Mouse (Mus musculus): ENCODE data around the gene Gm17622. TPM values are rescaled to one million over a fixed set of nuclear protein-coding genes. Genes with fewer than 3 reads are reported as not detected.
A peak's percentile ranks its signal among the peaks of the same experiment; 100 is the strongest.

Gene Gm17622
- polyA plus RNA-seq (2014; fragmentation: Nextera tagmentation; extraction: Ambion mirVana) = not detected in 2 replicates

DNA sequence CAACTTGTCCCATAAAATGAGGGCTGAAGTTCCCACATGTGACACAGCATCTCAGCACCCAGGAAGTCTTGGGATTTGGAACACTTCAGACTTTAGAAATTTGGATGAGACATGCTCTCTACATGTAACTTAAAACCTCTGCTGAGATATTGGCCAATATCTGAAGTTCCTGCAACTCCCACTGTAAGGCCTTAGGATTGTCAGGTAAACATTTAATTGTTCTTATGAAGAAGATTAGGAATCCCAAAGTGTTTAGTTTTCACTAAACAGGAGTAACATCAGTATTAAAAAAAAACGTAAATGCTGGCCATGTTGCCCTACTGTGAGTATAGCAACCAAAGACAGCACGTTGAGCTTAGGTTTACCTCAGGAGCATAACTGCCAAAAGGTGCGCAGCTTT, at the start of gene Gm17622:
Gene Gm17622, plus strand, starts transcription at position 301 of the 400 bp plus-strand sequence.
- DNase-seq (no peak), ATAC-seq (ENCODE audit: insufficient read depth) (no peak)
- H3K36me3 ChIP-seq (ENCODE audit: insufficient read depth) = peaks cover 17% of the 10 kb centered on the region
- H3K4me1 ChIP-seq (ENCODE audit: insufficient read depth) = no peaks in the 10 kb centered on the region
- H3K27me3 ChIP-seq (ENCODE audit: insufficient read depth, low read length) = no peaks in the 10 kb centered on the region
- TF ChIP-seq CTCF (IDR thresholded peaks at IDR 0.05; ENCODE audit: low read depth) = no peak
- H3K9me3 ChIP-seq (ENCODE audit: low read depth, low read length) = no peaks in the 10 kb centered on the region
- 90% methylated on average over 3 of the region's 3 CpGs for whole genome bisulfite sequencing
- H3K27ac ChIP-seq (ENCODE audit: low read depth) = no peak within 1 kb of the TSS
- H3K4me3 ChIP-seq (ENCODE audit: low read depth, low read length) = no peak within 1 kb of the TSS
- H3K9ac ChIP-seq = no peak within 1 kb of the TSS
- no peak within 1 kb of the TSS for H3K4me2 ChIP-seq

DNA sequence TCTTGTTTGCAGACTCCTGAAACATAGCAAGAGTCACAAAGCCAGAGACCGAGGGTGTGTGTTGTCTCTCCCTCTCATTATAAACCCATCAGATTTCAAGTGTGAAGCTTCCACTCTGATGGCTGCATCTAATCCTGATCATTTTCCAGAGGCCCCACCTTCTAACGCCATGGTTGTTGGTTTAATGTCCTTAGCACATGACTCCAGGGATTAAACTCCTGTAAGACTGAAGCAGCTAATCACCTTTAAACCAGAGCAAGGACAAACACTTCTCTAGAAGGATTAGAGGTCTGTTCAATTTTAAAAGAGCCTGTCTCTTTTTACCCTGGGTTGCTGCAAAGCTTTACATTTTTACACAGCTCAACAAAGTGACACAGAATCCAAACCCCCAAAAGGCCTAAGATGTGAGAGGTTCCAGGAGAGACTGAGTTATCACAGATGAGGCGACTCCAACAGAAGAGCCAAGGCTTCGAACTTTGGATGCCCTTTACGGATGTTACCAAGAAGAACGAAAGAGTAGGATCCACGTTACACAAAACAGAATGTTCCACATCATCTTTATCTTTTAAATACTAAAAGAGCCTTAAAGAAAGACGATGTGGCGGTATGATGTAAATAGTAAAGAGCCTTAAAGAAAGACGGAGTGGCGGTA, 40.2 kb upstream of the Gm17622 start:
- TF ChIP-seq CTCF (IDR thresholded peaks at IDR 0.05; ENCODE audit: low read depth) = no peak
- 58% methylated on average over 11 of the region's 11 CpGs for WGBS
- no peaks in the 10 kb centered on the region for H3K36me3 ChIP-seq (ENCODE audit: insufficient read depth)
- H3K4me2 ChIP-seq = no peak overlapping the region
- H3K4me1 ChIP-seq (ENCODE audit: insufficient read depth) = no peaks in the 10 kb centered on the region
- DNase-seq (peak; percentile 41), ATAC-seq (ENCODE audit: insufficient read depth) (no peak)
- H3K27me3 ChIP-seq (ENCODE audit: insufficient read depth, low read length) = no peaks in the 10 kb centered on the region
- H3K9ac ChIP-seq = no peak overlapping the region
- H3K9me3 ChIP-seq (ENCODE audit: low read depth, low read length) = no peaks in the 10 kb centered on the region
- no peak overlapping the region for H3K4me3 ChIP-seq (ENCODE audit: low read depth, low read length)
- H3K27ac ChIP-seq (ENCODE audit: low read depth) = peak overlapping the region; percentile 25; the same call in 1 of the 2 replicates

DNA sequence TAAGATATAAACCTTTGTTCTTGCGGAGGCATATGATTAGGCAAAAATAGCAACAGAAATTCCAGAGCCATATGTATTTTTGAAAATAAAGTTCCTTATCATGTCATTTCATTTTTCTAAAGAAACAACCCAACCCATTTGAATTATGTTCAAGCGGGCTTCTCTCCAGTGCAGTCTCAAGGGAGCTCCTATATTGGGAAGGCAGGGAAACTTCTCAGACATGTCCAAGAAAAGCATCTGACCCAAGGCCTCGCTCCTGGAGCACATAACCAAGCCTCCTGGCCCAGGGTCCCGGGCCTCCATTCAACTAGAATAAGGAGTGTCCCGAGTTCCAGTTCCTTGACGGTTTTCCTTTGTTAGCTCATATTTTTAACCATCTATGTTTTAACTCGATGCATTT, 39.7 kb upstream of the Gm17622 start:
- Histone ChIP-seq H3K4me2 (no peak overlapping the region), H3K4me1 (ENCODE audit: insufficient read depth) (no peaks in the 10 kb centered on the region), H3K27ac (ENCODE audit: low read depth) (0 out of 2 replicates have a peak overlapping the region, but pooled peaks have one; percentile 25), H3K9ac (no peak overlapping the region), H3K4me3 (ENCODE audit: low read depth, low read length) (no peak overlapping the region), H3K27me3 (ENCODE audit: insufficient read depth, low read length) (no peaks in the 10 kb centered on the region), H3K9me3 (ENCODE audit: low read depth, low read length) (no peaks in the 10 kb centered on the region), H3K36me3 (ENCODE audit: insufficient read depth) (no peaks in the 10 kb centered on the region)
- TF ChIP-seq CTCF (IDR thresholded peaks at IDR 0.05; ENCODE audit: low read depth) = no peak
- WGBS = 74% methylated on average over 7 of the region's 7 CpGs
- ATAC-seq (ENCODE audit: insufficient read depth) (no peak), DNase-seq (peak; percentile 42)

DNA sequence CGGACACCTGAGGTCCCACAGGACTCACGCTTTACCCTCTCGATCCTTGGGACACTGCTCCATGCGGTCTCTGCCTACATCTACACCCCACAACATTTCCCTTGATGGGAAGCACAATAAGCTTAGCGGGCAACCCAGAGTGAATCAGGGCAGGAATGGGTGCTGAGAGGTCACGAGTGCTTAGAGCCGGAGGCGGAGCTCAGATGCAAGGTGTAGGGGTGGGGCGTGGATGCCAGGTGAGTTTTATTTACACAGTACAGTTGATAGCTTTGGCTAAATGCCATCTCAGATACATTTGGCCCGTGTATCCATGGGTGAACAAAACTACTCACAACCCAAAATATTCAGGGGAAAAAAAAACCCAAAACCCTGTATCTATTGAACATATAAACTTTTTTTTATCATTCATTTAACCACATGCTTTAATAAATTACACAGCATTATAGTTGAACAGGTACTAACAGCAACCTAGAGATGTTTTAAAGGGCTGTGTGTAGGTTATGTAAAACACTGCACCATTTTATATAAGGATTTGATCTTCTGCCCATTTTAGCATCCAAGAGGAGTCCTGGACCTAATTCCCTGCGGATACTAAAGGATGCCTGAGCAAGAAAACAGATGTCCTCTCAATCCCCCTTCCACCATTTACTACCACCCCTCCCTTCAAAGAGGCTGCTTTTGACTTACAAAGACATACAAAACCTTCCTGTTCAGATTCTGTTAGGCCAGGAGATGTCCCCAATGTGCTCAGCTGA, 39.0 kb upstream of the Gm17622 start:
- Histone ChIP-seq H3K4me1 (ENCODE audit: insufficient read depth) (no peaks in the 10 kb centered on the region), H3K36me3 (ENCODE audit: insufficient read depth) (no peaks in the 10 kb centered on the region), H3K9ac (no peak overlapping the region), H3K27me3 (ENCODE audit: insufficient read depth, low read length) (no peaks in the 10 kb centered on the region), H3K27ac (ENCODE audit: low read depth) (no peak overlapping the region), H3K4me2 (no peak overlapping the region), H3K9me3 (ENCODE audit: low read depth, low read length) (no peaks in the 10 kb centered on the region), H3K4me3 (ENCODE audit: low read depth, low read length) (no peak overlapping the region)
- TF ChIP-seq CTCF (IDR thresholded peaks at IDR 0.05; ENCODE audit: low read depth) = no peak
- 78% methylated on average over 11 of the region's 11 CpGs for WGBS
- ATAC-seq (ENCODE audit: insufficient read depth) (no peak), DNase-seq (no peak)

DNA sequence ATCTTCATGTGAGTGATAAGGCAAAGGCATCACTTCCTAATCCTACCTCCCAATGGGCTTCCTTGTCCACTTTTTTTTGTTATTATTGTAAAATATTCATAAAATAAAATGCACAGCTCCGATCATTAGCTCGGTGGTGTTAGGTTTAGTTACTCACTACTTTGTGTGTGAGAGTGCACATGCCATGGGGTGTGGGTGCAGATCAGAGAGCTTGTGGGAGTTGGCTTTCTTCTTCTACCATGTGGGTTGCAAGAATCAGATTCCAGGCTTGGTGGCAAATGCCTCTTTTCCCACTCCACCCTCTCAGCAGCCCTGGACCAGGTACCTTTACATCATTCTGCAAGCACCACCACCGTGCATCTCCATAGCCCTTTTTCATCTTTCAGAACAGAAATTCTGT, 37.9 kb upstream of the Gm17622 start:
- Histone ChIP-seq H3K4me1 (ENCODE audit: insufficient read depth) (no peaks in the 10 kb centered on the region), H3K9me3 (ENCODE audit: low read depth, low read length) (no peaks in the 10 kb centered on the region), H3K9ac (no peak overlapping the region), H3K27me3 (ENCODE audit: insufficient read depth, low read length) (no peaks in the 10 kb centered on the region), H3K4me3 (ENCODE audit: low read depth, low read length) (no peak overlapping the region), H3K4me2 (no peak overlapping the region), H3K36me3 (ENCODE audit: insufficient read depth) (no peaks in the 10 kb centered on the region), H3K27ac (ENCODE audit: low read depth) (no peak overlapping the region)
- ATAC-seq (ENCODE audit: insufficient read depth) = no peak
- WGBS = 90% methylated on average over 3 of the region's 3 CpGs
- no peak for TF ChIP-seq CTCF (IDR thresholded peaks at IDR 0.05; ENCODE audit: low read depth)
- no peak for DNase-seq

DNA sequence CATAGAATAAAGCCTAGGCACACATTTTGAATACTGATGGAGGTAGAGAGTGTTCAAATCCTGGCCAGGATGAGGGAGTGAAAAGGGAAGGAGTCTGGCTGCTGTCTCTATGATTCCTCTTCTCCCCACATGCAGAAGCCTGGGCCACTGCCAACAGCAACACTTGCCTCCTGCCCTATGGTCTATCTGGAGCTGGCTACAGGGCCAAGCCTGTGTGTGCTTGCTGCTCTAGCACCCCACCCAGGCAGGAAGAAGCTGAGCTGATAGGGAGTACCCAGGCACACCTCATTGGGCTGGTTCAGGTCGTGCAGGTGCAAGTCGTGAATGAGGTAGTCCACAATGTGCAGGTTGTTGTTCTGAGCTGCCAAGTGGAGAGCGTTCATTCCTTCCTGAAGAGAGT, 36.2 kb upstream of the Gm17622 start:
- peak; percentile 72 for DNase-seq
- no peaks in the 10 kb centered on the region for H3K36me3 ChIP-seq (ENCODE audit: insufficient read depth)
- H3K9ac ChIP-seq = no peak overlapping the region
- no peaks in the 10 kb centered on the region for H3K27me3 ChIP-seq (ENCODE audit: insufficient read depth, low read length)
- no peak overlapping the region for H3K4me3 ChIP-seq (ENCODE audit: low read depth, low read length)
- WGBS = 65% methylated on average over 3 of the region's 3 CpGs
- no peak overlapping the region for H3K27ac ChIP-seq (ENCODE audit: low read depth)
- H3K4me2 ChIP-seq = no peak overlapping the region
- TF ChIP-seq CTCF (IDR thresholded peaks at IDR 0.05; ENCODE audit: low read depth) = no peak
- H3K4me1 ChIP-seq (ENCODE audit: insufficient read depth) = no peaks in the 10 kb centered on the region
- no peaks in the 10 kb centered on the region for H3K9me3 ChIP-seq (ENCODE audit: low read depth, low read length)
- peak; percentile 56; the same call in 1 of the 2 replicates for ATAC-seq (ENCODE audit: insufficient read depth)

DNA sequence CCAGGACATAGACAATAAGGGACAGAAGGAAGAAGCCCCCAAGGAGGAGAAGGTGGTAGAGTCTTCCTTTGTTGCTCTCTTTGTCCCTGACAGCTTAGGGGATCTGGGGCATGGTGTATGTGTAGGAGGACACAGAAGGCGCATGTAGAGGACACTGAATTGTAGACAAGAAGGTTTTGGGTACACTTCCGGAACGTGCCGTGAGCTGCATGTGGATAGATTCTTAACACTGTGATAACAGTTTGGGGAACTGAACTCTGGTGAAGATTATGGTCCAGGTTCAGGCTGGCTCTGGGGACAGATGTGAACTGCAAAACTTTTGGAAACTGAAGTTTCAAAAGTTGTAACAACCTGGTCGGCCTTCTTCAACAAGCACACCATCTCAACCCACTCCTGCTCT, 33.0 kb upstream of the Gm17622 start:
- Histone ChIP-seq H3K4me3 (ENCODE audit: low read depth, low read length) (no peak overlapping the region), H3K27me3 (ENCODE audit: insufficient read depth, low read length) (no peaks in the 10 kb centered on the region), H3K4me1 (ENCODE audit: insufficient read depth) (no peaks in the 10 kb centered on the region), H3K9me3 (ENCODE audit: low read depth, low read length) (no peaks in the 10 kb centered on the region), H3K27ac (ENCODE audit: low read depth) (no peak overlapping the region), H3K4me2 (no peak overlapping the region), H3K9ac (no peak overlapping the region), H3K36me3 (ENCODE audit: insufficient read depth) (no peaks in the 10 kb centered on the region)
- ATAC-seq (ENCODE audit: insufficient read depth) (no peak), DNase-seq (no peak)
- no peak for TF ChIP-seq CTCF (IDR thresholded peaks at IDR 0.05; ENCODE audit: low read depth)
- WGBS = 90% methylated on average over 5 of the region's 5 CpGs
